Mouse (Mus musculus) liver, adult (tissue): Measurements from ENCODE around the gene Col27a1.

ENCODE experiments used
- GATA4 ChIP-seq: IDR thresholded peaks from 2 replicates; pipeline ENCODE4 v1.6.1; 2014; ENCODE audit warnings: mild to moderate bottlenecking, low read length; ENCODE audit not compliant: insufficient replicate concordance

Gene Col27a1

GRCm38 (mm10) chr4:63267586-63267985, 53.8 kb downstream of the Col27a1 start:
- no peak for TF ChIP-seq GATA4

DNA sequence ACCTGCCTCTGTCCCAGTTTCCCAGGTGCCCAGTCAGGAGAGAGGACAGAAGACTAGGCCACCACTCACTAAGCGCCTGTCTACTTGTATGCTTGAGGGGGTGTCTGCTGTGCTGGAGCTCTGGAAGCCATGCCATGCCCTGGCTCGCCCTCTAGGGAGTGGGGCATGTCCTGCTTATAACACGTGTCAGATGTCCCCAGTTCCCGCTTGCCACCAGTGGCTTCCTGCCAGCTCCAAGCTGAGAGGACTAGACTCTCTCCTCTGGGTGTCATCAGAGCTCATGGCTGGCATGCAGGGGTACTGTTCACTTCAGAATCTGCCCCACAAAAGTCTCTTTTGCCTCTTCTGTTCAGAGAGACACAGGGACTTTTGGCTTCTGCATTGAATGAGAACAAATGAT, 55.0 kb downstream of the Col27a1 start:
- TF ChIP-seq GATA4, result no peak

GRCm38 (mm10) chr4:63274516-63274915, 60.7 kb downstream of the Col27a1 start:
- TF ChIP-seq GATA4, result no peak

- no peak for TF ChIP-seq GATA4
Measured at GRCm38 (mm10) chr4:63275251-63275650, 61.4 kb downstream of the Col27a1 start.

DNA sequence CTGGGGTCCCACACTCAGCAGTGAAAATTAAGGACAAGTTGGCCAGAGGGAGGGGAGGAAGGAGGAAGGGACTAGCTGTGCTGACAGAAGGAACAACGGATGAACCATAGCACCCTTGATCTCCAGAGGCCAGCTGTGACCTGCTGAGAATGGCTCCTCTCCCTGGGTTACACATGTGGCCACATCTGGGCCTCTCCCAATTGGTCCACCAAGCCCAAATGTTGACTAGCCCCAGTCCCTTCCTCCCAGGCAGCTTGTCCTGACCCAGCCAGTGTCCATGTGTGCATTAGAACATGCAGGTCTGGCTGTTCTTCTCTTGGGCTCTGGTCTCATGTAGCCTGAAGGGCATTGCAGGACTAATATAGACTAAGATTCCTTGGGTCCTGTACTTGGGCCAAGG, 62.8 kb downstream of the Col27a1 start:
- no peak for TF ChIP-seq GATA4

DNA sequence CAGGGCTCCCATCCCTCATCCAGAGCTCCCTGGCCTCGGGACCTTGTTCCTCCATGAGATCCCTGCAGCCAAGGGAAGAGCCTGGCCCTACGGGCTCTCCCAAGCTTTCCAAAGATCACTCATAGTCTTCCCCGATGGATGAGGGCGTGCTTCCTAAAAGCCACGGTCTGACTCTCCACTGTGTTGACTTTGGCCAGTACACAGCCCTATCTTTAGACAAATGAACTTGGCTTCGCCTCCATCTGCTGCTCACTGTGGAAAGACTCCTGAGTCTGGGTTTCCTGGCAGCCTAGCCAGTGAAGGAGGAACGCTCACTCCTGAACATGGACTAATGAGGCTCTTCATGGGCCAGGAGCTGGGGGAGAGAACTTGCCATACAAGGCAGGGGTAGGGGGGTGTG, 65.0 kb downstream of the Col27a1 start:
- TF ChIP-seq GATA4, result no peak

- no peak for TF ChIP-seq GATA4
Measured at GRCm38 (mm10) chr4:63281694-63282093, 67.9 kb downstream of the Col27a1 start.

DNA sequence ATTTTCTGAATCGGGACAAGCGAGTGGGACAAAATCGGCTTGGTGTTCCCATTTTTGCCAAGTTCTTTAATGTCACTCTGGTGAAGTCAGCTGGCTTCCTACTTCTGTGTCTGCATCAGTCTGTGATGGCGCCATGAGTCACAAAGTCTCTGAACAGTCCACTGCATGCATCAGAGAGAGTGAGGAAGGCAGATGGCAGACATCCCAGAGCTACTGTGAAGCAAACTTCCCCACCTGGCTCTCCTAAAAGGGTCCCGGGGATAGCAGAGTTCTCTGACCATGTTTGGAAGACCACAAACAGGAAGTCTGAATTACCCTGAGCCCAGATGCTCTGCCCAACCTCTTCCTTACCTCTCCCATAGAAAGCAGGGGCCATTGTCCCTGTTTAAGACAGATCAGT, 69.5 kb downstream of the Col27a1 start:
- no peak for TF ChIP-seq GATA4

GRCm38 (mm10) chr4:63286034-63286433, 72.2 kb downstream of the Col27a1 start:
- TF ChIP-seq GATA4, result no peak

- TF ChIP-seq GATA4, result no peak
Measured at GRCm38 (mm10) chr4:63288497-63288896, 74.7 kb downstream of the Col27a1 start.

- no peak for TF ChIP-seq GATA4
Measured at GRCm38 (mm10) chr4:63290081-63290480, 76.3 kb downstream of the Col27a1 start.

DNA sequence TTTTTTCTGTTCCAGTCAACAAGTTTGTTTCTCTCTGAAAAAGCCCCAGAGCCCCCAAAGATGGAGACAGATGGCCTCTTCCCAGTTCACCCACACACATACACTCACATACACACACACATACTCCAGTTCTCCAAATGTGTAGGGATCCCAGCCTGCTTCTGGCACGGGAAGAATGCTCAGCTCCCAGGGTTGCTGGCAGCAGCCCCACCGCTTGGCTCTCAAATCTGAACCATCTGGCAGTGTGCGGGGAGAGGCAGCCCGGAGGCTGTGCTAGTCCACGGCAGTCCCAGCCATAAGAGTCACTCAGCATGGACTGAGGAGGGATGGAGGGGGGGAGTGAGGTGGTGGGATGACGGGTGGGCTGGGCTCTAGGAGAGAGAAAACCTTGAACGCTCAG, 77.3 kb downstream of the Col27a1 start:
- TF ChIP-seq GATA4, result no peak

DNA sequence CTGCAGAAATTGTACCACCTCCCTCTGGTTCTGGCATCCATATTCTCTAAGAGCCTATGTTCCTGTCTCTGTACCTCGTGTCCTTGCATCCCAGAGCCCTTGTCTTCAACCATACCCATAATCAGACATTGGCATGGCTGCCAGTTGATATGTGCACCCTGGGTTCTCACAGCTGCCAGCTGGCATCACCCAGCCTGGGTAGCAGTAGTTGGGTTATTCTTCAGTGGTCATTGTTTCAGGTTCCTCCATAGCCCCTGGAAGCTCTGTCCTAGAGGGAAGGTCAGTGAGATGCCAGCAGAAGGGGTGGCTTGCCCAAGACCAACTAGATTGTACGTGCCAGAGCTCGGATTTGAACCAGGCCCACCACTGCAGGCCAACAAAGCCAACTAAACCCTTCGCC, 77.9 kb downstream of the Col27a1 start:
- TF ChIP-seq GATA4, result no peak

- TF ChIP-seq GATA4, result no peak
Measured at GRCm38 (mm10) chr4:63295641-63296040, 81.8 kb downstream of the Col27a1 start.

- TF ChIP-seq GATA4, result no peak
Measured at GRCm38 (mm10) chr4:63296263-63296662, 82.5 kb downstream of the Col27a1 start.

DNA sequence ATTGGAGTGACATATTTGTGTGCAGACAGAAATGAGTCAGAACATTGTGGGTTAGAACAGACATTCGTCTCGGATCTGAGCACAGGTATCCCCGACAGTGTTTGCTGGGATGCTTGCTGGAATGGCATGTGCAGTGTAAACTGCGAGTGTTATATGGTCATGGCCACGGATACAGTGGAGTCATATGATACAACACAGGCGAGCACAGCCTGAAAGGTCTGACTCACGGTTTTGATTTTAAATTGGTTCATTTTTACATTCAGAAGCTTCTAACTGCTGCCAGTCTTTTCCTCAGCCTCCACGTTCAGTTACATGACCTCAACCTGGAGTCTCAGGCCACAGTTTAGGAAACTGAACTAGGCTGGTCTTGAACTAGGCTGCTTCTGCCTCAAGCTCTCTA, 83.1 kb downstream of the Col27a1 start:
- no peak for TF ChIP-seq GATA4

- TF ChIP-seq GATA4, result no peak
Measured at GRCm38 (mm10) chr4:63298191-63298590, 84.4 kb downstream of the Col27a1 start.

DNA sequence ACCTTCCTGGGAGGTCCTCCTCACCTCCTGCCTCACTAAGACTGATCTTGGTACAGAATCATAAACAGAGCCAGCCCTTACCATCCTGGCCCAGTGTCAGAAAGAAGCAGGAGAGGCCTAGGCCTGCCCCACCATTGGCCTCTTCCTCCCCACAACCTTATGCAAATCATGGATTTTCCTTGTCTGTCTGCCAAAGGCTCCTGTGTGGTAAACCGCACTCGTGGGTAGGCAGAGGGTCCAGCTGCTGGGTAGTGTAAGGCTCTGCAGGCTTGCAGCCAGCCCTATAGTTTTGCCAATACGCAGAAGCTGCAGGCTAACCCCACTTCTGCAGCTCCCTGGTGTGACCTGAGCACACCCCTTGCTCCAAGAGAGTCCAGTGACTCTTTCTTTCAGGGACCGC, 88.8 kb downstream of the Col27a1 start:
- no peak for TF ChIP-seq GATA4
